Mouse (Mus musculus) cortical plate, adult 2 months (tissue): ENCODE results near the gene Zfp992.
"Not testable (repeated sequence)": the region's sequence is repeated elsewhere in the genome, so short reads cannot be mapped to it uniquely, and the experiment has no call there.

ENCODE experiments used
- CTCF ChIP-seq: fragments of 200-500 bp; IDR thresholded peaks from 2 replicates; pipeline ENCODE4 v1.5.1; 2011; ENCODE audit warnings: mild to moderate bottlenecking, control low read depth, low read length; ENCODE audit not compliant: insufficient read depth; ENCODE audit errors: extremely low read depth
- POLR2A ChIP-seq: fragments of 200-500 bp; IDR thresholded peaks from 2 replicates; pipeline ENCODE4 v1.6.1; 2011; ENCODE audit warnings: mild to moderate bottlenecking, low read length, control low read depth; ENCODE audit not compliant: insufficient read depth; ENCODE audit errors: extremely low read depth

DNA sequence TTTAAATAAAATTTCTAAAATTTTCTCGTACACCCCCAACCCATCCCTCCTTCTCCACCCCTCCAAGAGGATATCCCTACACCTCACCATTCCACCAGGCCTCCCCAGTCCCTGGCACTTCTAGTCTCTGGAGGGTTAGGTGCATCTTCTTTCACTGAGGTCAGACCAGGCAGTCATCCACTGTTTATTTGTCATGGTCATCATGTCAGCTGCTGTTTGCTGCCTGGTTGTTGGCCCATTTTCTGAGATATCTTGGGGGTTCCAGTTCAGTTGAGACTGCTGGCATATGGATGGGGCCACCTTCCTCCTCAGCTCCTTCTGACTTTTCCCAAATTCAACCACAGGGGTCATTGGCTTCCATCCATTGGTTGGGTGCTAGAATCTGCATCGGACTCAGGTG lies 11.6 kb upstream of the Zfp992 start:
- TF ChIP-seq POLR2A, CTCF: not testable (repeated sequence)
